Mouse (Mus musculus) small intestine, adult 2 months (tissue): Measurements from ENCODE around the gene Mier2. TPM values are rescaled to one million over a fixed set of nuclear protein-coding genes. Genes with fewer than 3 reads are reported as not detected.
A peak's percentile ranks its signal among the peaks of the same experiment; 100 is the strongest.

Experiments used
- H3K27ac ChIP-seq: fragments of 200-500 bp; 2 replicates; pipeline ENCODE4 v1.5.1; 2012; ENCODE audit warnings: low read depth, low read length, control low read depth, inconsistent platforms; ENCODE audit not compliant: insufficient read depth
- H3K27me3 ChIP-seq: fragments of 200-500 bp; 2 replicates; pipeline ENCODE4 v1.6.1; 2012; ENCODE audit warnings: mild to moderate bottlenecking, moderate library complexity, low read length, inconsistent platforms; ENCODE audit not compliant: control insufficient read depth, insufficient read depth
- H3K36me3 ChIP-seq: fragments of 200-500 bp; 2 replicates; pipeline ENCODE4 v1.6.1; 2012; ENCODE audit warnings: mild to moderate bottlenecking, low read length, control low read depth, inconsistent platforms; ENCODE audit not compliant: control insufficient read depth, insufficient read depth
- H3K4me1 ChIP-seq: fragments of 200-500 bp; 2 replicates; pipeline ENCODE4 v1.6.1; 2012; ENCODE audit warnings: low read length, inconsistent platforms, mixed read lengths; ENCODE audit not compliant: control insufficient read depth, insufficient read depth, insufficient read length
- H3K4me3 ChIP-seq: fragments of 200-500 bp; 2 replicates; pipeline ENCODE4 v1.5.1; 2012; ENCODE audit warnings: low read depth, mild to moderate bottlenecking, control low read depth, inconsistent platforms, low read length, moderate library complexity
- CTCF ChIP-seq: fragments of 200-500 bp; IDR thresholded peaks from 2 replicates; pipeline ENCODE4 v1.5.1; 2012; ENCODE audit warnings: low read depth, mild to moderate bottlenecking, control low read depth, inconsistent platforms, low read length, moderate library complexity, mixed read lengths; ENCODE audit not compliant: insufficient replicate concordance, insufficient read length; ENCODE audit errors: extremely low read depth
- POLR2A ChIP-seq: fragments of 200-500 bp; IDR thresholded peaks from 2 replicates; pipeline ENCODE4 v1.6.1; 2012; ENCODE audit warnings: low read depth, mild to moderate bottlenecking, control low read depth, inconsistent platforms, low read length, moderate library complexity
- WGBS: fragments of 180-500 bp; shearing (Covaris S2); methylation state at CpG from one replicate; pipeline ENCODE4 v1.1.7; 2018; 5-methylcytosine and 5-hydroxymethylcytosine counted together
- polyA plus RNA-seq: library from polyadenylated mRNA; depleted of rRNA; stranded (reverse); fragments of >200 nt; gene quantifications from 2 replicates; pipeline ENCODE4 v1.2.3, GENCODE M21; 2012

The Mier2 gene
- polyA plus RNA-seq, 1 experiment: 89.9 TPM

GRCm38 (mm10) chr10:79555238-79555724 lies 282 bp upstream of the Mier2 start:
- no peak for TF ChIP-seq POLR2A
- no peak for TF ChIP-seq CTCF
- H3K27ac ChIP-seq: no peak overlapping the region
- no peaks in the 10 kb centered on the region for H3K27me3 ChIP-seq
- WGBS: 25% methylated on average over 7 of the region's 7 CpGs
- H3K4me1 ChIP-seq: peaks cover 16% of the 10 kb centered on the region
- H3K36me3 ChIP-seq: no peaks in the 10 kb centered on the region
- peak overlapping the region; percentile 93 for H3K4me3 ChIP-seq

GRCm38 (mm10) chr10:79553691-79554090 lies 1.3 kb downstream of the Mier2 start:
- 21% methylated on average over 10 of the region's 10 CpGs for WGBS
- Histone ChIP-seq H3K36me3 (peaks cover 9% of the 10 kb centered on the region), H3K4me1 (peaks cover 16% of the 10 kb centered on the region), H3K27me3 (no peaks in the 10 kb centered on the region), H3K4me3 (peak overlapping the region; percentile 93), H3K27ac (no peak overlapping the region)
- TF ChIP-seq CTCF: no peak
- no peak for TF ChIP-seq POLR2A

- Histone ChIP-seq H3K36me3 (peaks cover 14% of the 10 kb centered on the region), H3K4me3 (no peak overlapping the region), H3K4me1 (peaks cover 16% of the 10 kb centered on the region), H3K27ac (no peak overlapping the region), H3K27me3 (no peaks in the 10 kb centered on the region)
- 81% methylated on average over 6 of the region's 6 CpGs for WGBS
- TF ChIP-seq POLR2A (no peak), CTCF (no peak)
Measured at GRCm38 (mm10) chr10:79553176-79553575, 1.8 kb downstream of the Mier2 start.

GRCm38 (mm10) chr10:79552531-79552930 lies 2.5 kb downstream of the Mier2 start:
- peaks cover 20% of the 10 kb centered on the region for H3K36me3 ChIP-seq
- TF ChIP-seq CTCF: no peak
- no peak for TF ChIP-seq POLR2A
- WGBS: 80% methylated on average over 8 of the region's 8 CpGs
- H3K4me1 ChIP-seq: peaks cover 16% of the 10 kb centered on the region
- H3K27me3 ChIP-seq: no peaks in the 10 kb centered on the region
- no peak overlapping the region for H3K4me3 ChIP-seq
- H3K27ac ChIP-seq: no peak overlapping the region

- Histone ChIP-seq H3K27ac (no peak overlapping the region), H3K36me3 (peaks cover 34% of the 10 kb centered on the region), H3K4me1 (peaks cover 16% of the 10 kb centered on the region), H3K27me3 (no peaks in the 10 kb centered on the region), H3K4me3 (no peak overlapping the region)
- no peak for TF ChIP-seq CTCF
- TF ChIP-seq POLR2A: no peak
- WGBS: 73% methylated on average over 9 of the region's 9 CpGs
Measured at GRCm38 (mm10) chr10:79550366-79550765, 4.6 kb downstream of the Mier2 start.

- Histone ChIP-seq H3K27ac (no peak overlapping the region), H3K27me3 (no peaks in the 10 kb centered on the region), H3K4me1 (peaks cover 24% of the 10 kb centered on the region), H3K36me3 (peaks cover 42% of the 10 kb centered on the region), H3K4me3 (no peak overlapping the region)
- 94% methylated on average over 18 of the region's 18 CpGs for WGBS
- TF ChIP-seq CTCF (no peak), POLR2A (no peak)
Measured at GRCm38 (mm10) chr10:79548971-79549723, 5.9 kb downstream of the Mier2 start.

- H3K4me3 ChIP-seq: no peak overlapping the region
- WGBS: 91% methylated on average over 5 of the region's 5 CpGs
- TF ChIP-seq CTCF (no peak), POLR2A (no peak)
- no peaks in the 10 kb centered on the region for H3K27me3 ChIP-seq
- no peak overlapping the region for H3K27ac ChIP-seq
- peaks cover 47% of the 10 kb centered on the region for H3K36me3 ChIP-seq
- peaks cover 24% of the 10 kb centered on the region for H3K4me1 ChIP-seq
Measured at GRCm38 (mm10) chr10:79548546-79548945, 6.5 kb downstream of the Mier2 start.
